Mouse (Mus musculus) heart, embryonic 11.5 days (tissue): ENCODE measurements around the gene Olfr418. TPM values are rescaled to one million over a fixed set of nuclear protein-coding genes. Genes with fewer than 3 reads are reported as not detected.
"Not testable (repeated sequence)": the region's sequence is repeated elsewhere in the genome, so short reads cannot be mapped to it uniquely, and the experiment has no call there.

Experiments
- ATAC-seq: fragments of 200-750 bp; cut with Nextera tagmentation; replicated peaks from 2 replicates; pipeline ENCODE4 v1.8.0; 2017; ENCODE audit warnings: moderate library complexity; ENCODE audit not compliant: insufficient number of reproducible peaks, low FRiP score, low TSS enrichment
- H3K27ac ChIP-seq: fragments of 300-500 bp; sonication (generic); 2 replicates; pipeline ENCODE4 v1.5.1; 2014; ENCODE audit warnings: mild to moderate bottlenecking, low read depth, low read length
- H3K27me3 ChIP-seq: fragments of 300-500 bp; sonication (generic); 2 replicates; pipeline ENCODE4 v1.6.1; 2014; ENCODE audit warnings: mild to moderate bottlenecking, low read length, mixed read lengths; ENCODE audit not compliant: control insufficient read depth, insufficient read depth
- H3K36me3 ChIP-seq: fragments of 300-500 bp; sonication (generic); 2 replicates; pipeline ENCODE4 v1.6.1; 2014; ENCODE audit warnings: mild to moderate bottlenecking, low read length, moderate library complexity, mixed read lengths; ENCODE audit not compliant: control insufficient read depth, insufficient read depth
- H3K4me1 ChIP-seq: fragments of 300-500 bp; sonication (generic); 2 replicates; pipeline ENCODE4 v1.6.1; 2014; ENCODE audit warnings: low read length; ENCODE audit not compliant: control insufficient read depth, insufficient read depth
- H3K4me2 ChIP-seq: fragments of 300-500 bp; sonication (generic); 2 replicates; pipeline ENCODE4 v1.6.1; 2014; ENCODE audit warnings: mild to moderate bottlenecking, moderate library complexity
- H3K4me3 ChIP-seq: fragments of 300-500 bp; sonication (generic); 2 replicates; pipeline ENCODE4 v1.5.1; 2014; ENCODE audit warnings: low read depth, low read length
- H3K9ac ChIP-seq: fragments of 300-500 bp; sonication (generic); 2 replicates; pipeline ENCODE4 v1.6.1; 2014; ENCODE audit warnings: mild to moderate bottlenecking, low read depth, low read length, moderate library complexity
- H3K9me3 ChIP-seq: fragments of 300-500 bp; sonication (generic); replicated peaks from 2 replicates; pipeline ENCODE4 v1.6.1; 2016; ENCODE audit warnings: low read length; ENCODE audit not compliant: control insufficient read depth
- WGBS: fragments of 180-500 bp; shearing (Covaris S2); extraction: QIAGEN DNeasy Blood & Tissue Kit; methylation state at CpG from one replicate; pipeline ENCODE4 v1.1.7; 2014; ENCODE audit not compliant: insufficient replicate concordance; 5-methylcytosine and 5-hydroxymethylcytosine counted together
- polyA plus RNA-seq: library from polyadenylated mRNA; unstranded; fragments of >200 nt; fragmentation: Nextera tagmentation; extraction: Ambion mirVana; gene quantifications from 2 replicates; pipeline ENCODE4 v1.2.1, GENCODE M21; 2014

Gene Olfr418
- not detected in 2 replicates for polyA plus RNA-seq

DNA sequence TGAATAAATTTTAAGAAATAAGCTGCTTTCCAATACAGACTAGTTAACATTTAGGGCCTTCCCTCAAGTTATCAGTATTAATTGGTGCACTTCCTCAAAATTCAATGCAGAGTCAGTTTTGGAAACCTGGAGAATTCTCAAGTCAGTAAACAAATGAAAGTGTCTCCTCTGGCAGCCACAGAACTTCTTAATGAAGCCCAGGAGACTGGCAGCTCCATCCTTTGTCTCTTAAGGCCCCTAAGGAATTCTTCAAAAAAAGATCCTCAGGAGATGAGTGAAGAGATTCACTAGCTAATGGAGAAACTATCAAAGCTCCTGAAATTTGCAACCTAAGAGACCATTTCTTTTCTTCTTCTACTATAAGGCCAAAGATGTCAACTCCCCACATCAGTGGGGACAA lies at the start of gene Olfr418:
TSS of gene Olfr418 (plus strand) at position 301 of the 400 bp plus-strand sequence.
- no peak within 1 kb of the TSS for H3K4me3 ChIP-seq
- no peak for ATAC-seq
- H3K4me1 ChIP-seq, result no peaks in the 10 kb centered on the region
- no peaks in the 10 kb centered on the region for H3K27me3 ChIP-seq
- no peak within 1 kb of the TSS for H3K9ac ChIP-seq
- H3K36me3 ChIP-seq, result no peaks in the 10 kb centered on the region
- no peak within 1 kb of the TSS for H3K4me2 ChIP-seq
- no peaks in the 10 kb centered on the region for H3K9me3 ChIP-seq
- H3K27ac ChIP-seq, result no peak within 1 kb of the TSS

DNA sequence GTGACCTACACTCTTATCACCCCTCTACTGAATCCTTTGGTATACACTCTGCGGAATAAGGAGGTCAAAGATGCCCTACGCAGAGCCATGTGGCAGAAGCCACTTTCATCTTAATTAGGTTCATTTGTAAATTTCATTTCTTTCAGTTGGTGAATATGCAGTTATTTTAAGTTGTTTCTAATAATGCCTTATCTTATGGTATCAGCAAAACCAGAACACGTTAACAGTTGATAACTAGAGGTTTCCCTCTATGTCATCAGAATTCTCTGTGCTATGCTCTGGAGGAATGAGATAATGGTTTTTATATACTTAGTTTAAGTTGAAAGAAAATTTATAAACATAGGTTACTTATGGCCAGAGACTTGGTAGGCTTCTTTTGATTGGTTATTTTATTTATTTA lies 49.3 kb upstream of the Olfr418 start:
- no peaks in the 10 kb centered on the region for H3K36me3 ChIP-seq
- ATAC-seq, result no peak
- H3K4me3 ChIP-seq, result no peak overlapping the region

DNA sequence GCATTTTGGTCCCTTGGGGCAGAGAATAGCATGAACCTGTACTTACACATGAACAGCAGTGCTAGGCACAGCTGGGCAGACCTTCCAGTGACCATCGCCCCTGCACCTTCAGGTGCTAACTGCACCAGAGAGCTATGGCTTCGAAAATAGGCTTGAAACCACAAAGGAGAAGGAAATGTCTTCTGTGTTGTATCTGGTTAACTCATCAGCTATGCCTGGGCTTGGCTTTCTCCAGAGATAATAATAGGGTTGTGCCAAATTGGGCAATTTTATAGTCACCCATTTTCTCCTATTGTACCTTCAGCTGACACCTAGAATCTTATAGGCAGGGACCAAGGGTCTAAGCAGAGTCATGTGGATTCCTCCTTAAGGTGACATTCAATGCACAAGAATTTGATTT lies 38.7 kb upstream of the Olfr418 start, which contains the start of gene Fcer1a:
TSS of gene Fcer1a (minus strand) at position 134 of the 400 bp plus-strand sequence.
- Histone ChIP-seq H3K4me2 (no peak within 1 kb of the TSS), H3K9me3 (no peaks in the 10 kb centered on the region), H3K27me3 (no peaks in the 10 kb centered on the region), H3K4me3 (no peak within 1 kb of the TSS), H3K4me1 (no peaks in the 10 kb centered on the region), H3K36me3 (no peaks in the 10 kb centered on the region), H3K27ac (no peak within 1 kb of the TSS), H3K9ac (no peak within 1 kb of the TSS)
- no peak for ATAC-seq
- WGBS, result 82% methylated on average over 2 of the region's 2 CpGs

More for the DNA sequence above, 49.3 kb upstream of the Olfr418 start:
- Histone ChIP-seq H3K27me3 (no peaks in the 10 kb centered on the region), H3K4me2 (no peak overlapping the region), H3K27ac (no peak overlapping the region), H3K9ac (no peak overlapping the region), H3K9me3 (no peaks in the 10 kb centered on the region), H3K4me1 (no peaks in the 10 kb centered on the region)
- 91% methylated on average over 3 of the region's 3 CpGs for WGBS

DNA sequence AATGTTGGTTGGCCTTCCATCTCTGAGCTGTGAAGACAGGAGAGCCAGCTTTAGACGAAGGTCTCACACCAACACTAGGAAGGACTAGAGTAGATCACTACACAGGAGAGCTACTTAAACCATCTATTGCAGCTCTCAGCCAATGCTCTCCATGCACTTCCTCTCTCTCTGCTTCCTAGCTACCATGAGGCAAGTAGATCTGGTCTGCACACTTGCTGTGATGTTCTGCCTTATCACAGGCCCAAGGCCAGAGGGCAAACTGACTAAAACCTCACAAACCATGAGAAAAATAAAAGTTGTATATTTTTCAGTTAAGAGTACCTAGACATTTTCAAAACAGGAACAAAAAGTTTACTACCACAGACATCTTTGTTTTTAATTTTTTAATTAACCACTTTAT lies 28.8 kb upstream of the Olfr418 start:
- not testable (repeated sequence) for H3K4me2 ChIP-seq, H3K4me1 ChIP-seq, H3K9me3 ChIP-seq, ATAC-seq, H3K9ac ChIP-seq, H3K36me3 ChIP-seq, H3K4me3 ChIP-seq, H3K27me3 ChIP-seq, H3K27ac ChIP-seq
- WGBS, result 78% methylated on average over 1 of the region's 1 CpGs

DNA sequence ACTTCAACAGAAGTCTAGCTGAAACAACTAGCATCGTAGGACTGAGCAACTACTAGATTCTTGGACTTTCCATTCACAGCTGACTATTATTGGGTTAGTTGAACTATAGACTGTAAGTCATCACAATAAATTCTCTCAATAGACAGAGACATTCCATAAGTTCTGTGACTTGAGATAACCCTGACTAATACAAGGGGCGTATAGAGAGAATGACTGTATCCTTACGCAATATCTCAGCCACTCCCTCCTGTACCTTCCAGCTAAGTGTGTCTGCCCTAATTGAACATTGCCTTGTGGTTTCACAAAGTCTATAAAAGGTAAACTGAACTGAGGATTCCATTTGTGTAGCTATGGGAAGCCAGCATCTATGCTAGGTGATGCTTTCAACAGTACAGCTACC lies 15.9 kb upstream of the Olfr418 start:
- Histone ChIP-seq H3K9me3 (no peaks in the 10 kb centered on the region), H3K4me3 (no peak overlapping the region), H3K9ac (no peak overlapping the region), H3K27me3 (no peaks in the 10 kb centered on the region), H3K4me2 (no peak overlapping the region), H3K27ac (no peak overlapping the region), H3K4me1 (no peaks in the 10 kb centered on the region), H3K36me3 (no peaks in the 10 kb centered on the region)
- ATAC-seq, result no peak
- 81% methylated on average over 3 of the region's 3 CpGs for WGBS

DNA sequence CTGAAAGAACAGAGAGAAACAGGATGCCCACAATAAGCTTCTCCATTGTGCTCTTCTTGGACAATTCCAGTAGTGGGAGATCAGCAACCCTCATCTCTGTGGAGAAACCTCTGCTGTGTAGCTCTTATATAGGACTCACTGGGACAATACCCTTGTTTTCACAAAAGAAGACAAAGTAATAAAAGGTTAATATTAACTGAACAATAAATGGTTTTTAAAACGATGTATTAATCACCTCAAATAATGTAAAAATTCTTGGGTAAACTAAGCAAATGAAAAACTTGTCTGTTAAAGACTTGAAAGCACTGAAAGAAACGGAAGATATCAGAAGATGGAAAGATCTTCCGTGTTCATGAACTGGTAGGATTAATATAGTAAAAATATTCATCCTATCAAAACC lies 11.9 kb downstream of the Olfr418 start, which contains the start of gene Mptx2:
TSS of gene Mptx2 (minus strand) at position 101 of the 400 bp plus-strand sequence.
- no peaks in the 10 kb centered on the region for H3K4me1 ChIP-seq
- no peaks in the 10 kb centered on the region for H3K9me3 ChIP-seq
- WGBS, result 69% methylated on average over 3 of the region's 3 CpGs
- ATAC-seq, result no peak
- H3K4me2 ChIP-seq, result no peak within 1 kb of the TSS
- H3K4me3 ChIP-seq, result no peak within 1 kb of the TSS
- no peaks in the 10 kb centered on the region for H3K27me3 ChIP-seq
- H3K36me3 ChIP-seq, result no peaks in the 10 kb centered on the region
- H3K27ac ChIP-seq, result no peak within 1 kb of the TSS
- no peak within 1 kb of the TSS for H3K9ac ChIP-seq

DNA sequence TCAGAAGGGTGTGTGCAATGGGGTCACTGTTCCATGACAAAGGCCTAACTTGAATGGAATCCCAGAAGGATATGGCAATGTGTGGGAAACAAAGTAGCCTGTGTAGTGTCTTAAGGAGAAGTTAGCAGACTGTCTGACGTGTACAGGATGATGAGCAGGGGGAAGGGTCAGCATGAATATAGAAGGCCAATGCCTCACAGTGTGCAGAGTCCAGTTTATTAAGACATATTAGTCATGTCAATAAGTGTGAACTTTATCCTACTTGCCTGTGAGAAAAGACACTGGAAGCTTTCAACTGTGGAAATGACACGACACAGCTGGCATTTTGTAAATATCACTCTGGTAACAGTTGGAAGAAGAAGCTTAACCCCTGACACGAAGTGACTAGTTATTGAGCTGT lies 37.0 kb downstream of the Olfr418 start:
- H3K36me3 ChIP-seq, result not testable (repeated sequence)

DNA sequence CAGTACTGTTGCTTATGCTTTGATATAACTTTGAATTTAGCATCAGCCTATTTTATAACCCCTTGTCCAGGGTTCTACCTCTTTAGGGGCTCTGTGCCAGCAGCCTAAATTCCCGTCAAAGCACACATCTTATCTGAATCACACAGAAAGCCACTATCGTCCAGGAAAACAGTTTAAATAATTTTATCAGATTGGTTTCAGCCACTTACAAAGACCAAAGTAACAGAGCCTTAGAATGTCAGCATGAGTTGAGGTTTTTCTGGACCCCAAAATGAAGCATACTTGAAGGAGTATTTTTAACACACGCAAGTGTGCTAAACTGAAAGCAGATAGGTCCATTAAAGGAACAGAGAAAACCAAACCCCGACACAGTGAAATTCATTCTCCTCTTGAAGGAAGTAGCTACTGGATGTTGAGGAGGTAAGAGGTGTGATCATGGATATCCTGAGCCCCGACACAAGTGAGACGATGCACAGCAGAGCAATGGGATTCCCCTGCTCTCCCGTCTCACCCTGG lies 47.8 kb downstream of the Olfr418 start:
- WGBS, result 71% methylated on average over 7 of the region's 7 CpGs

More for the DNA sequence above, 37.0 kb downstream of the Olfr418 start:
- H3K9me3 ChIP-seq, ATAC-seq, H3K9ac ChIP-seq, H3K27ac ChIP-seq, H3K4me1 ChIP-seq, H3K4me3 ChIP-seq, H3K27me3 ChIP-seq, H3K4me2 ChIP-seq: not testable (repeated sequence)
- 43% methylated on average over 3 of the region's 3 CpGs for WGBS

DNA sequence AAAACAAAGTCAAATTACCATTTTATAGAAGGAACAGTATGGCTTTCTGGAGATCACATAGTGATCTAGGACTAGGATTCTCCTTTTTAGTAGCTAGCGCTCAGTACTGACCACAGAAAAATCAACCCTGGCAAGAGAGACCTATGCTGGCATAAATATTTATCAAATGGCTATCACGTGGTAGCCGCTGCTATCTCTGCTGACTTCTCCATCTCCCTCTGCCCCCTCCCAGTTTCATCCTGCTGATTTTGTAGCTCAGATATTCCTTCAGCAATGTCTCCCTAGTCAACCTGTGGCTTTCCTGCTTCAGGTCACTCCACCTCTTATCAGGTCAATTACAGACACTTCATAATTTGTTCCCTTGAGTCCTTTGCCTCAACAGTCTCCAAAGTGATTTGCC lies 49.9 kb downstream of the Olfr418 start:
- ATAC-seq, result no peak
- WGBS, result 78% methylated on average over 3 of the region's 3 CpGs

More for the DNA sequence above, 47.8 kb downstream of the Olfr418 start:
- H3K27ac ChIP-seq, H3K9me3 ChIP-seq, H3K9ac ChIP-seq, H3K36me3 ChIP-seq, H3K4me1 ChIP-seq, H3K4me2 ChIP-seq, ATAC-seq, H3K4me3 ChIP-seq, H3K27me3 ChIP-seq: not testable (repeated sequence)

More for the DNA sequence above, 49.9 kb downstream of the Olfr418 start:
- Histone ChIP-seq H3K27me3 (no peaks in the 10 kb centered on the region), H3K36me3 (no peaks in the 10 kb centered on the region), H3K4me3 (no peak overlapping the region), H3K27ac (no peak overlapping the region), H3K9me3 (no peaks in the 10 kb centered on the region), H3K9ac (no peak overlapping the region), H3K4me1 (no peaks in the 10 kb centered on the region), H3K4me2 (no peak overlapping the region)
